Mouse (Mus musculus) frontal cortex, postnatal 14 days (tissue): ENCODE data around the gene Tex29.

Source experiments
- DNase-seq, 2 experiments: peaks; one replicate each; pipeline ENCODE4 v3.0.0; 2022; ENCODE audit warnings: low spot score in 2 of 2

The Tex29 gene

GRCm38 (mm10) chr8:11840174-11840573 lies at the start of gene Tex29:
Tex29 (plus strand) TSS chr8:11840474.
- no peak for DNase-seq

GRCm38 (mm10) chr8:11794956-11795355 lies 45.3 kb upstream of the Tex29 start:
- DNase-seq, result no peak

GRCm38 (mm10) chr8:11797128-11797527 lies 43.1 kb upstream of the Tex29 start:
- DNase-seq, result no peak

- DNase-seq, result no peak
These were observed 42.4 kb upstream of the Tex29 start for GRCm38 (mm10) chr8:11797729-11798479.

- no peak for DNase-seq
These were observed 41.8 kb upstream of the Tex29 start for GRCm38 (mm10) chr8:11798480-11798867.

- DNase-seq, result no peak
These were observed 41.2 kb upstream of the Tex29 start for GRCm38 (mm10) chr8:11799098-11799497.

GRCm38 (mm10) chr8:11800481-11800880 lies 39.8 kb upstream of the Tex29 start:
- DNase-seq, result no peak

- DNase-seq, result no peak
These were observed 38.7 kb upstream of the Tex29 start for GRCm38 (mm10) chr8:11801571-11801970.

- no peak for DNase-seq
These were observed 35.4 kb upstream of the Tex29 start for GRCm38 (mm10) chr8:11804914-11805313.

- no peak for DNase-seq
These were observed 34.0 kb upstream of the Tex29 start for GRCm38 (mm10) chr8:11806252-11806651.

- no peak for DNase-seq
These were observed 32.9 kb upstream of the Tex29 start for GRCm38 (mm10) chr8:11807361-11807760.

- DNase-seq, result no peak
These were observed 32.2 kb upstream of the Tex29 start for GRCm38 (mm10) chr8:11808047-11808446.

- no peak for DNase-seq
These were observed 29.8 kb upstream of the Tex29 start for GRCm38 (mm10) chr8:11810426-11810825.

GRCm38 (mm10) chr8:11813801-11814200 lies 26.5 kb upstream of the Tex29 start:
- DNase-seq, result no peak

- DNase-seq, result no peak
These were observed 25.1 kb upstream of the Tex29 start for GRCm38 (mm10) chr8:11815206-11815605.

- no peak for DNase-seq
These were observed 20.1 kb upstream of the Tex29 start for GRCm38 (mm10) chr8:11820136-11820535.

- no peak for DNase-seq
These were observed 19.7 kb upstream of the Tex29 start for GRCm38 (mm10) chr8:11820568-11820967.

GRCm38 (mm10) chr8:11821451-11822206 lies 18.6 kb upstream of the Tex29 start:
- no peak for DNase-seq

- no peak for DNase-seq
These were observed 17.7 kb upstream of the Tex29 start for GRCm38 (mm10) chr8:11822550-11823060.

GRCm38 (mm10) chr8:11825756-11826155 lies 14.5 kb upstream of the Tex29 start:
- no peak for DNase-seq

GRCm38 (mm10) chr8:11827312-11827711 lies 13.0 kb upstream of the Tex29 start:
- DNase-seq, result no peak

GRCm38 (mm10) chr8:11830214-11831046 lies 9.8 kb upstream of the Tex29 start:
- DNase-seq, result no peak
